Mouse (Mus musculus) T-helper 17 cell (primary cell): ENCODE data around the gene Zfp512b.

Source experiments
- in situ Hi-C, 2 experiments: fragments of 300-600 bp; cut with MboI, MseI; formaldehyde crosslinking; loops; 1 replicate in 1 of 2; 2 replicates in 1 of 2; pipeline ENCODE4 v1.15.1; 2025; ENCODE audit warnings: high pct_unique_total_duplicates in 2 of 2

Zfp512b gene

DNA sequence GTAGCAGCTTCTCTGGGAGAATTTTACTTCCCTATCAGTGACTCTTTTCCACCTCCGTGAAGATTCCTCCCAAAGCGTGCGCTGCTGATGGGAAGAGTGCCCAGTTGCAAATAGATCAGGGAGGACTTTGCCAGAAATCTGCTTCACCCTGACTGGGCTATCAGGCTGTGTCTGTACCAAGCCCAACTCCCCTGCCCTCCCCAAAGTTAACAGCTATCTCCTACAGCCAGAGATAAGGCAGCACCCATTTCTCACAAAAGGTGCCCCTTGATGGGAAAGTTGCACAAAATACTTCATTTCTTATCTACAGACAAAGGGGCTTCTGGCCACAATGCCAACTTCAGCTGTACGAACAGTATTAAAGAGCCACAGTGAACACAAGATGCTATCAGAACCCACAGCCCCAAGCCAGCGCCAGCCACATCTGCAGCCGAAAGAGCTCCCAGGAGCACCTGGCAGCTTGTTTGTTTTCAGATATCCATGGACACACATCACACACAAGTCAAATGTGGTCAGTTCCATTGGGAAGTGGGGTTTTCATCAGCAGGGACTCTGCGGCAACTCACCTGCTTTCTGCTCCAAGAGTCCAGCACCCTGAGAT lies 14.5 kb downstream of the Zfp512b start:
- in situ Hi-C loops = loop anchor here (5.0 to 25.0 kb wide), 3 partner anchors 51 to 866 kb away; partner anchors contain the start of genes Dido1 (in 1 of the 2) and Gid8 (in 1 of the 2)

DNA sequence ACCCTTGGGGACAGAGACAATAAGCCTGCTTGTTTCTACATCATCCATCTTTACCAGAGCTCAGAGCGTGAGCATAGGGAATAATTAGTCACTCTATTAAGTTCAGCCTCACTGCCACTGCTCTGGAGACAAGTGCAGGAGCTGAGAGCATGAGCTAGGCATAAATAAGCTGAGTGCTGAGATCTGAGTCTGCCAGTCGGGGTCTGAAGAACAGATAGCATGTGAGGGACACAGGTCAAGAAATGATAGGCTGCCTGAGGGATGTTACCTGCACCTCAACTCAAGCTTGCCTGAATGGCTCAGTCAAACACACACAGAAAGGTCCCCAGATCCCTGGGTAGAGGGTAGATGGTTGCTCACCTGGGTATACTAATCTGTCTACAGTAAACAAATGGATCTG lies 15.5 kb downstream of the Zfp512b start:
- in situ Hi-C loops = loop anchor here (5.0 to 25.0 kb wide), 3 partner anchors 50 to 865 kb away; partner anchors contain the start of genes Dido1 (in 1 of the 2) and Gid8 (in 1 of the 2)

DNA sequence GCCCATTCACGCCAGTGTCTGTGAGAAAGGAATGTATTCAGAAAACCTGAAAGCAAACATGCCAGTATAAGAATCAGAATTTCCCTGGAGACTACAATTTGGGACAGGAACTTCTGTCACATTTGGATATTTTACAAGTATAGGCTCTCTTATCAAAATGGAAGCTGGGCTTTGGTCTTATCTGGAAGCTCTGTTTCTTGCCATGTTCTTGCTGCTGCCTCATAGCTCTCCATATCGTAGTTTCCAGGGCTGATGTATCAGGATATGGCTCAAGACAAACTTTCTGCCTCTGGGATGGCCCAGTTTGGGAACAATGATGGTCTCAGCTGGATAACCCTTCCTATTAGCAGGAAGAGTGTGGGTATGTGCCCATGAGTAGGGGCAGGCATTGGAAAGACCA lies 16.0 kb downstream of the Zfp512b start:
- in situ Hi-C loops = loop anchor here (5.0 to 25.0 kb wide), 3 partner anchors 49 to 864 kb away; partner anchors contain the start of genes Dido1 (in 1 of the 2) and Gid8 (in 1 of the 2)

DNA sequence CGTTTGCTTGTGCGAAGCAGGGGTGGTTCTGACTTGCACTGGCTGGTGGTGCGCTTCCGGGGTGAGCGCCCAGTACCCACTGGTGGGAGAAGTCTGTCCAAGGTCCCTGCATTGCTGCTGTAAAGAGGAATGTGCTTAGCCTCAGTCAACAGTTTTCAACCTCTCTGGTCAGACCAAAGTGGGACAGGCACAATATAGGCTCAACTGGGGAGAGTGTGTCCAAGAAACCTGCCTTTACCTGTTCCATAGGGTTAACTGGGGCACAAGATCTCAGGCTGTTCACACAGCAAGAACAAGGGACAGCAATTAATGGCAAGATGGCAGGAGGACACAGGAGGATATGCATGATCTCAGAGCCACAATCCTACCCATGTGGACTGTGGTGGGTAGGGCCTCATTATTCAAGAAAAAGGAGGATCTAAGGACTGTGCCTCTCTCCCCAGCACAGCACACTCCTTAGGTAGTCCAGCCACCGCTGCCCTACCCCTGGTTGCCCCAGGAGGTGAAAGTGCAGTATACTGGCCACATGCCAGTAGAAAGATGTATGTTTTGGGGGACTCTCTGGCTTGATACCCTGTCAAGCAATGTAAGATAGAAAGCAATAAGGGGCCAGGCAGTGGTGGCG lies 17.6 kb downstream of the Zfp512b start:
- in situ Hi-C loops = loop anchor here (5.0 to 25.0 kb wide), 3 partner anchors 48 to 863 kb away; partner anchors contain the start of genes Dido1 (in 1 of the 2) and Gid8 (in 1 of the 2)

DNA sequence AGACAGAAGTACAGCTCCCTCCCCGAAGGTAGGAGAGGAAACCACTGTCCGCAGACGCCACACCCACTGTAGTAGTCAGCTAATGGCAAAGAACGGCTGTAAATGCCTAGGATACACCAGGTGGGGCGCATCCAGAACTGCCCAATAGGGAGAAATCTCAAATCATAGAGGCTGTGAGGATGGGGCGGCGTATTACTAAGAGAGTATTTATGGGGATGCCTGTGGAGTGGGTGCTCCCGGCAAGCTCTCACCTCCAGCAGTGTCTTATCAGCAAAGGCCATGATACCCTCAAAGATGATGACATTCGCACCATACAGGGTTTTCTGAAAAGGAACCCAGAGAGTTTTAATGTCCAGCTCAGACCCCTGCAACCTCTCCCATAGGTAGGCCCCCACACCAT lies 18.6 kb downstream of the Zfp512b start:
- in situ Hi-C loops = no loop called here

DNA sequence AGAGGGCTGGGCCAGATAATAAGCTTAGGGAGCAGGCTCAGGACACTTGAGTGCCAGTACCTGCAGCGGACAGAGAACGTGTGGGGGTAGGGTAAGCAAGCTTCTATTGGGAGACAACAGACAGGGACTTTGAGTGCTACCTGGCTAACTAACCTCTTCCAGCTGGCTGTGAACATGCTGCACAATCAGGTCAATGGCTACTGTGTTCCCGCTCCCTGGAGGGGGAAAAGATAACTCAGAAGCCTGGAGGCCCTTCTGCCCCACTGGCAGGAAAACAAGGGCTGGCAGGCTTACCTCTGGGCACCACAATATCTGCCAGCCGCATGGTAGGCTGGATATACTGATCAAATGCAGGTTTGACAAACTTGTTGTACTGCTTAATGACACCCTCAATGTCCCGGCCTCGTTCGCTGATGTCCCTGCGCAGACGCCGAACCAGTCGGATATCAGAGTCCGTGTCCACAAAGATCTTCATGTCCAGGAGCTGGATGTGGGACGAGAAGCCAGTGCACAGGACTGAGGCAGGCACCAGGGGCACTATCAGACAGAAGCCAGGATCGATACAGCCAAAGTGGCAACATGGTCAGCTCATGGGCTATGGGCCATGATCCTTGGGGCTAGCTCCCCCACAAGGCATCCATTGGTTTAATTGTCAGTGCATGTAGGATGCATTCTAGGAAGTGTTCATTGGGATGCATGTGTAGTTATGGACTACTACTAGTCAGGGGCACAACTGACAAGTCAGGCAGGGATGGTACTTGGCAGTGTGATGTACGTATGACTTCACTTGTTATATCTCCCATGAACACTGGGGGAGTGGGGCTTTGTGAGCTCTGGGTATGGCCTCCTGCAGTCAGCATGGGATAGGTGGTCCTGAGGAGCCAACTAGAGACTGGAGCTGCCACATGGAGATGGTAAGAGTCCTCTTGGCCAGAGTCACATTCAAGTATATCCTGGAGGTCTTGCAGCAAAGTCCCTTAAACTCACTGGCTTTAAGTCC lies 19.4 kb downstream of the Zfp512b start:
- in situ Hi-C loops = no loop called here

DNA sequence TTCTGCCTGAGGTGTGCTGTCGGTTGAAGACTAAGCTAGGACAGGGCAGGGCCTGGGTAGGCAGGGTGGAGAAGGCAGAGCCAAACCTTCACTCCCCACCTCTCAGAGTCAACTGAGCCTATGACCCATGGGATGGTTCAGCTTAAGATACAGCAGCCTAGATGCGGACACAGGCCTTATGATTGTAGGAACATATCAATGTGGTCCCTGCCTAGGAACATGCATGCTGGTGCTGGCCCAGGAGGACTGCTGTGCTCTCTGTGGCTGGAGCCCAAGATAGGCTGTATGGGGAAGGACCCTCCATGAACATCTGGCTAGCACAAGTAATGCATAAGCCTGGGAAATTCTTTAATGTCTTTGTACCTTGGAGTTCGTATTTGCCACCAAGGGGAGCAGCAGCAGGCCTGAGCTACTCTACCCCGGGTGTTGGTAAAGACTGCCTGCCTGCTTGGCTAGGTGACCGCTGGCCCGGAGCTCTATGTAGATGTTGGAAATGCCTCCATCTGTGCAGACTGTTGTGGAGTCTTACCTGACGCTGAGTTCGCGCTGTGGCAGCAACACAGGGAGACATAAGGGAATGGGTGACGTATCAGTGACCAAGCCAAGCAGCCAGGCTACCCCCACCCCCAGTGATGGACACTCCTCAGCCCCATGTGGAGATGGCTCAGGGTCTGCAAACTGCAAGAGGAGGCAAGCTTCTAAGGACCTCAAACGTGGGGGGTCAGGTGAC lies 20.5 kb downstream of the Zfp512b start:
- in situ Hi-C loops = no loop called here

DNA sequence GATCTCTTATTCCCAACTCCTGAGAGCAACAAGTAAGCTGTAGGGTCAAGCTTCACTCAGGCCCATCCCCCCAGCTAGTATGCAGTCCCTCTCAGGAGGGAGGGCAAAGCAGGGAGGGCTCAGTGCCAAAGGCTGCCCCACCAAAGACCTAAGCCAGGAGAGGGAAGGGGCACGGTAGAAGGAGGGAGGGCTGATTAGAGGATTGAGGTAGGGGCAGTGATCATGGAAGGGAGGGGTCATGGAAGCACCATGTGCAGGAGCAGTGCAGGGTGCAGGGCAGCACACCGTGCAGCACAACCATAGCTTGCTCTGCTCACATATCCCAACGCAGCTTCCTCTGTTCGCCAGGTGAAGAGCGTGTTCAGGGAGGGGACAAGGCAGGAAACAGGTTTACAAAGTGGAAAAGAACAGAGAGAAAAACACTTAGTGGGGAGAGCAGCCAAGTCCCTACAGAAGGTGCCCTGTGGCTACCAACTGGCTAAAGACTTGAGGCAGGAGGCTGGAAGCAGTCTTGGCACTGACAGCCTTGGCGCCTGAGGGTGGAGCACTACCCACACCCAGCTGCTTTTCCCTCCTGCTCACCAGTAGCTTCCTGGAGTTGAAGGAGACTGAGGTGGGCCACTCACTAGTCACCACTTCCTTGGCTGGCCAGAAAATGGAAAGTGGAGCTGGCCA lies 21.5 kb downstream of the Zfp512b start:
- in situ Hi-C loops = no loop called here

DNA sequence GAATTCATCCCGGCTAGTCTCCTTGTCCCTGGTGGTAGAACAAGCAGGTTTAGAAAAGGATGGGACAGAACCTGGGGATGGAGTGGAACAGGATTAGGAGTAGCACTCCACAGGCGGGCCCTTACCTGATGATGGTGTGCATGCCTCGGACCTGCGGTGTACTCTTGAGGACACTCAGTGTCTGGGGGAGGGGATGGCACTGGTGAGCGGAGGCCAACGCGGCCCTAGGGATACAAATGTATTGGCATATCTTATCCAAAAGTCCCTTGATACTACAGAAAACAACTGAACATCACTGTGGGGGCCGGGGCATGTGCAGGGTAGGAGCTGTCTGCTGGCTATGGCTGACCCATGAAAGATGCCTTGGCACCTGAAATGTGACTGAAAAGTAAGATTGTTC lies 22.2 kb downstream of the Zfp512b start:
- in situ Hi-C loops = no loop called here

DNA sequence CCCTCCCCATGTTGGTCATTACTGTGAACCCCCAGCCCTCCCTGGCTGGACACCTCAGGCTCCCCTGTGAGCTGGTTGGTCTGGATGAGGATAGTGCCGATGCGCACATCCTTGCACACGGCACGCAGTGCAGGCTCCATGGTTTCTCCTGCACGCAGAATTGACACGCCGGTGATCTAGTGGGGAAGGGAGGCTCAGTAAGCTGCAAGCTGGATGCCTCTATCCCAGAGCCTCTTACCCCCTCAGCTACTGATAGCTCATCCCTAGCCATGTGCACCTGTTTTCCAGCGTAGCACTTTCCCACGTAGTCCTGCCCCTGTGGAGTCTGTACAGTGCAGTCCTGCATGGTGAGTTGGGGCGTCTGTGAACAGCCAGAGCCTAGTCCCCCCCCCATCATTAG lies 22.7 kb downstream of the Zfp512b start:
- in situ Hi-C loops = no loop called here

DNA sequence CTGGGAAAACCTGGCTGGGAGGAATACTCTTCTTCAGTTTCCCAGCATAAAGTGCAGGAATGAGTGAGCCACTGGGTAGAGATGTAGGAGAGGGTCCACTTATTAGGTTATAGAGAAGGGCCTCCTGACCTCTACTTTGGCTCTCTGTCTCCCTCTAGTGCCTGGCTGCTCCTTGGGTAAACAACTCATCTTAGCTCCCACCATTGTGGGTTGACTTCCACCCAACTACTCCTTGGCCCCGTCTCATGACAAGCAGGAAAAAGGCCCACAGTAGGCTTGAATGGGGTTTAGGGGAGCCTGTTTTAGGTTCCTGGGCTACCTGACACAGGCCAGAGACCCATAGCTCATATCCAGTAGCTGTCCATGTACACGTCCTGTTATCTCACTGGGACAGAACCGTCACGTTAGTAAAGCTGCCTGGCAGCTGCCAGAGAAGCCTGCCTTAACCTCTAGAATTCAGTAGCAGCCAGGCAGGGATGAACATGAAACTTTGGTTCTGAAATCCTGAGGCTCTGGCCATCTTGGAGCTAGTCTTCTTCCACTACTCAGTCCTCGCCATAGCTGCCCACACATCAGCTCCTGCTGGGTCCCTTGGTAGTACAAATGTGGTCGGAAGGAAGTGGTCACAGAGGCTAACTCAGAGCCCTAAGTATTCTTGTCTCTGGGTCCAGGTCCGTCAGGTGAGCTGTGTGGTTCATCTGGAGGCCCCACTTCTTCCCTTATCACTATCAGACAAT lies 24.2 kb downstream of the Zfp512b start:
- in situ Hi-C loops = no loop called here

DNA sequence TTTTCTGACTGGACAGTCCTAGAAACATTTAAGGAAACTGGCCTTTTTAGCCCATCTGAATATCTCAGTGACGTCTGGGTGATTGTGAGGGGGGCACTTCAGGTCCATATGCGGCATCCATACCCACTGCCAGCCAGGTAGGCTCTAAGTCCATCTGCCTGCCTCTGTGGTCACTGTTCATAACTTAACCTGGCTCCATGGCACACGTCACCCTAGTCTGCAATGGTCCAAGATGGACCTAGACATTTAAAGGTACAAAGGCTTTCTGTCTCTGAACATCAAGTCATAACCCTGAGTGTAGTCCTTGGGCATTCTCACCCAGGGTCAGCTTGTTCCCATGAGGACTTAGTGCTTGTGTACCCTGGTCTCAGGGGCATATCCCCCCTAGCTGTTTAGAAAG lies 25.3 kb downstream of the Zfp512b start:
- in situ Hi-C loops = no loop called here

DNA sequence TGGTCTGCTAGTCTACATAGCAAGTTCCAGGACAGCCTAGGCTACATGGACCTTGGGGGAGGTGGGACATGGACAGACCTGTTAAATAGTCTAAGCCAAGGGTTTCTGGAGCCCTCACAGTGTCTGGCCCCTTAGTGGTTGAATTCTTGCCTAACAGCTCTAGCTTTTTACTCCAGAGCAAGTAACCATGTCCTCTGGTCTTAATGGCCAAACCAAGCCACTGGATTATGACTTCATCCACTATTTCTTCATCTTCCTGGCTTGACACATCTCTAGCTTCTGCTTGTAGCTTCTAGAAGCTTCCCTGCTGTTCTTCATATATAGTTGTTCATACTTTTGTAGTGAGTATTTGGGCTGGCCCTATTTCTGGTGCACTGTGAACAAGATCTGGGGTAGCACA lies 38.8 kb downstream of the Zfp512b start:
- in situ Hi-C loops = no loop called here

DNA sequence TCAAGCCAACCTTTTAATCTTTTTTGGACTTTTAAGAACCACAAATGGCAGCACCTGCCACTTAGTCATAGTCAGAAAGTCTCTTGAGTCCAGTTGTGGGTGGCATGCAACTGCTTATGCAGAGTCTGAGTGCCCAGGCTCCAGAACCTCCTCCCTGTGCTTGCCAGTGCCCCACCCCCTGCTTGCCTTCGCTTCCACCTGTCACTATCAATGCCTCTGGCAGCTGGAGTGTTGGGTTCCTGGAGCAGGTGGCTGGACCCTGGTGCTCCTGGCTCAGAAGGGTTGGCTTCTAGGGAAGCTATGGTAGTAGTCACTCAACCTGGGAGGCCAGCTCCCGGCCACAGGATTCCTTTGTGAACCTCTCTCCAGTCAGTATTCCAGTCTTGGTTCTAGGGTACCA lies 42.4 kb downstream of the Zfp512b start:
- in situ Hi-C loops = no loop called here

DNA sequence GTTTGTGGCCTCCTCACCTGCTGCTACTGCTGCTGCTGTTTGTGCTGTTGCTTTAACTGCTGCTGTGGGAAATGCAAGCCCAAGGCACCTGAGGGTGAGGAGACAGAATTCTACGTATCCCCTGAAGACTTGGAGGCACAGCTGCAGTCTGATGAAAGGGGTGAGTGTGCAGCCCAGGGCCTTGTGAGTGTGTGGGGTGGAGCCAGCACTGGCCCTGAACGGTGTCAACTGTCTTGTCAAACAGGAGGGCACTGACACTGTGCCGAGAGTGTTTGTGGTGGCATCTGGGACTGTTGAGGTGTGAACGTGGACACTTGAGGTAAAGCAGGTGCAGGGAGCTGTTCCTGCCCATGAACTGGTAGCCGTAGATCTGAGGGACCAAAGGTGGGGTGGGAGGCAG lies 43.9 kb downstream of the Zfp512b start:
- in situ Hi-C loops = no loop called here

DNA sequence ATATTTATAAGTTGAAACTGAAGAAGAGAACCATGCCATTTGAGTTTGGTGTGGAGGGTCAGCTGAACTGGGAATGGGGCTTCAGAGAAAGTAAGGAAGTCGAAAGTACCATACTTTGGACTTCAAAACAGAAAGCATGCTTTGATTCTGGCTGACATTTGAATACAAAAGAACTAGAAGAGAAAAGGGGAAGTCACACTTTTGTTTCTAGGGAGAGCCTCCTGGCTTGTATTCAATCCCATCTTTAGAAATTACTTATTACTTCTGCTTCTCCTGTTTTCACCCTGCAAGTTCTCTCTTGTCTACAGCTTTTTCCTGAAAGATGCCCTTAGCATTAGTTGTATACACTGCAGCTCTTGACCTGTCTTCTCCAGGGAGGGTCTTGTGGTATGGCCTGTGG lies 44.4 kb downstream of the Zfp512b start:
- in situ Hi-C loops = no loop called here

DNA sequence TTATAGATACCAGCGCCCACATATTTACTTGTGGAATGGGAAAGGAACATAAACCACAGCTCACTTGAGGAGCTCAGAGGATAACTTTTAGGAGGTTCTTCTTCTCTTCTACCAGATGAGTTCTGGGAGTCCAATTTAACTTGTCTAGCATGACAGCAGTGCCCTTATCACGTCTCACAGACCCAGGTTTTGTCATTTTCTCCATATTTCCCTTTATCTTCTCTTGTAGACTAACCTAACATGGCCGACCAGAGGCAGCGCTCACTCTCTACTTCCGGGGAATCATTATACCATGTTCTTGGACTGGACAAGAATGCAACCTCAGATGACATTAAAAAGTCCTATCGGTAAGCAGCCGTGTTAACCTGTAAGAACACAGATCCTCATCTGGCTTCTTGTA lies 46.5 kb downstream of the Zfp512b start:
- in situ Hi-C loops = no loop called here

DNA sequence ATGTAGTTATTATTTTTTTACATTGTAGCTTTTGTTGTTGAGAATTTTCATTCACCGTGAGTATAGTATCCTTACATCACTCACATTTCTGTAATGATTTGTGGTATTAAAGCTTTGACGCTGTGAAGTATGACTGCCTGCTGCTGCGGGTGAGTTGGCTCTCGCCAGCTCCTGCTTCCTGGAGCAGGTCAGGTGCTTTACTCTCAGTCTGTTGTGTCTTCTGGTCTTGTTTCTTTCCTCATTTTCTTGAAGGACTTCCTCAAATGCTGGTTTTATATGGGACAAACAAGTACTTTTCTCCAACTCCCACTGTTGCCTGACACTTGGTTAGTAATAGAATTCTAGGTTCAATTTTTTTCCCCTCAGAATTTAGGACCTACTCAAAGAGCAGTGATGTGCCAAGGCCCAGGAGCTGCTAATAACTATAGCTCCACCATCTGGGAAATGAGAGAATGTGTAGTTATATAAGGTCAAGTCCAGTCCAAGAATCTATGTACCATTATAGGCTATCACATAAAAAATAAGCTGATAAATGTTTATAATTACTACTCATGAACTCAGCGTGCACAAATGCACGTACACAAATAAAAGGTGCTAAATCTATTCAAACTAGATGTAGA lies 50.7 kb downstream of the Zfp512b start:
- in situ Hi-C loops = no loop called here

DNA sequence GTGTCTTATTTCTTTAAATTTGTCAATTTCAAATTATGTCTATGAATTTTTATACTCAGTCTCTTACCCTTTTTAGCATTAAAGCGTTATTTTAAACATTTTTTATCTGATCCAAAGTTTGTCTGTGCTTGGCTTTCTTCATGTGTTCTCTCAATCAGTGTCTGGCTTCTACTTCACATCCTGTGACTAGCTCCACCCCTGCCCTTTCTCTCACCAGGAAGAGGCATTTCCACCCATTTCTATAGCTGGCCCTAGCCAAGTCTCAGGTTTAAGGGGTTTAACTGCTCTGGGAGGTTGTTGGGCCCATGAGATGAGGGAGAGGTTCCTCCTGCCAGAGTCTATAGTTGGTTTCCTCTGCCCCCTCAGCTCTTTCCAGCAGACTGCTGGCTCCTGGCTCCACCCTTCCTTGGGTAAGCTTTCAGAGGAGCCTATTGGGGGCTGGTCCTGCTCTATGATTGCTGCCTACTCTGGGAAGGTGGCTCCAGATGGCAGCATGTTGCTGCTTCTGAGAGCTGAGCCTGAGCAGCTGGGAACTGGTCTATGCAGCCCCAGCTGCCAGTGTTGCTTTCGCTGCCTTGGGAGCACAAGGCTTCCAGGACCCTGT lies 55.1 kb downstream of the Zfp512b start:
- in situ Hi-C loops = no loop called here
